In the genomic region with DNA sequence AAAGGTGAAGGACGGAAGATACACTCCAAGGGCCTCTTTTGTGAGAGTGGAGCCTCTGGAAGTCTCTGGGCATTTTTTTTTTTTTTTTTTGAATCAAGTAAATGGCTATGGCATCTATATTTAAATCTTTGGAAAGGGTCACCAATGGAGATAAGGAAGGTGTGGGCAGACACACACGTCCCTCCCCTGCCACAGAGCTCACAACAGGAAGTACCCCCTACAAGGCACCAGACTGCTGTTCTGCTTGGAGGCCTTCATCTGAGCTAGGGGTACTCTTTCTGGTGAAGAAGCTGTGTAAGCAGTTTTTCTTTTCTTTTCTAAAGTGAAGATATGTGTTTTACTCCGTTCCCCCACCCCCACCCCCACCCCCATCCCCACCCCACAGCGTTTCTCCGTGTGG, we compare ENCODE assay signal across 13 mouse cellular contexts. TPM values are rescaled to one million over a fixed set of nuclear protein-coding genes. Genes with fewer than 3 reads are reported as not detected.
DNase-seq lines count a peak whose midpoint lies in the region; ATAC-seq lines count a peak whose summit lies in the region.
"Had no signal": no experiment of that assay in that cellular context is flagged by ENCODE, and none has a peak within 500 bp of the region (broad histone marks: within the 10 kb centered on the region; RNA-seq: fewer than 3 reads in every experiment).

No protein-coding gene starts in this region.

- no peak for DNase-seq in hindbrain, embryonic 11.5 days (ENCODE audit: low spot score)
- DNase-seq in midbrain, embryonic 14.5 days: no peak
- DNase-seq in left cerebral cortex, postnatal 36 days (ENCODE audit: low spot score in 2 of 2): no peak

- H3K4me3 ChIP-seq in hindbrain, embryonic 11.5 days (ENCODE audit: low read depth, low read length): no peak overlapping the region
- no peak overlapping the region for H3K4me3 ChIP-seq in hindbrain, embryonic 13.5 days
- H3K4me3 ChIP-seq in neural tube, embryonic 13.5 days: no peak overlapping the region
- no peak overlapping the region for H3K4me3 ChIP-seq in neural tube, embryonic 15.5 days (replicated peaks)
- no peak overlapping the region for H3K4me3 ChIP-seq in hindbrain, embryonic 15.5 days
- H3K4me3 ChIP-seq in midbrain, embryonic 14.5 days (replicated peaks; ENCODE audit: low read depth, low read length): no peak overlapping the region

- no peaks in the 10 kb centered on the region for H3K27me3 ChIP-seq in hindbrain, embryonic 11.5 days (ENCODE audit: control insufficient read depth, insufficient read depth, low read length)
- no peaks in the 10 kb centered on the region for H3K27me3 ChIP-seq in hindbrain, embryonic 13.5 days
- H3K27me3 ChIP-seq in neural tube, embryonic 13.5 days: no peaks in the 10 kb centered on the region
- H3K27me3 ChIP-seq in neural tube, embryonic 15.5 days (replicated peaks): no peaks in the 10 kb centered on the region
- H3K27me3 ChIP-seq in hindbrain, embryonic 15.5 days: no peaks in the 10 kb centered on the region
- no peaks in the 10 kb centered on the region for H3K27me3 ChIP-seq in midbrain, embryonic 14.5 days (ENCODE audit: control insufficient read depth, insufficient read depth, low read length)
- H3K27me3 ChIP-seq: megakaryocyte, embryonic 14.5 days had no signal

- no peaks in the 10 kb centered on the region for H3K4me1 ChIP-seq in hindbrain, embryonic 11.5 days (replicated peaks; ENCODE audit: control insufficient read depth, insufficient read depth, low read length)
- H3K4me1 ChIP-seq in hindbrain, embryonic 13.5 days (replicated peaks): no peaks in the 10 kb centered on the region
- H3K4me1 ChIP-seq in neural tube, embryonic 13.5 days (replicated peaks): peaks cover 6% of the 10 kb centered on the region; the same call in 1 of the 2 replicates
- H3K4me1 ChIP-seq in neural tube, embryonic 15.5 days: peaks cover 6% of the 10 kb centered on the region; the same call in 1 of the 2 replicates
- peaks cover 5% of the 10 kb centered on the region for H3K4me1 ChIP-seq in hindbrain, embryonic 15.5 days (replicated peaks)
- H3K4me1 ChIP-seq in midbrain, embryonic 14.5 days (ENCODE audit: control insufficient read depth, insufficient read depth, low read length): no peaks in the 10 kb centered on the region

- H3K27ac ChIP-seq in hindbrain, embryonic 11.5 days (ENCODE audit: low read depth, low read length): no peak overlapping the region
- H3K27ac ChIP-seq in hindbrain, embryonic 13.5 days: no peak overlapping the region
- no peak overlapping the region for H3K27ac ChIP-seq in neural tube, embryonic 13.5 days (replicated peaks)
- no peak overlapping the region for H3K27ac ChIP-seq in neural tube, embryonic 15.5 days (replicated peaks)
- H3K27ac ChIP-seq in hindbrain, embryonic 15.5 days (replicated peaks): no peak overlapping the region
- H3K27ac ChIP-seq in midbrain, embryonic 14.5 days (replicated peaks; ENCODE audit: low read depth, low read length): no peak overlapping the region

- no peaks in the 10 kb centered on the region for H3K9me3 ChIP-seq in hindbrain, embryonic 11.5 days (ENCODE audit: control insufficient read depth, low read length)
- H3K9me3 ChIP-seq in hindbrain, embryonic 13.5 days: no peaks in the 10 kb centered on the region
- no peaks in the 10 kb centered on the region for H3K9me3 ChIP-seq in neural tube, embryonic 13.5 days
- H3K9me3 ChIP-seq in neural tube, embryonic 15.5 days (replicated peaks): no peaks in the 10 kb centered on the region
- H3K9me3 ChIP-seq in hindbrain, embryonic 15.5 days: no peaks in the 10 kb centered on the region
- H3K9me3 ChIP-seq in midbrain, embryonic 14.5 days (ENCODE audit: control insufficient read depth, low read length): no peaks in the 10 kb centered on the region
- H3K9me3 ChIP-seq: megakaryocyte, embryonic 14.5 days had no signal

- no peaks in the 10 kb centered on the region for H3K36me3 ChIP-seq in hindbrain, embryonic 11.5 days (ENCODE audit: control insufficient read depth, insufficient read depth, low read length)
- no peaks in the 10 kb centered on the region for H3K36me3 ChIP-seq in hindbrain, embryonic 13.5 days
- no peaks in the 10 kb centered on the region for H3K36me3 ChIP-seq in neural tube, embryonic 13.5 days
- H3K36me3 ChIP-seq in neural tube, embryonic 15.5 days: no peaks in the 10 kb centered on the region
- no peaks in the 10 kb centered on the region for H3K36me3 ChIP-seq in hindbrain, embryonic 15.5 days
- no peaks in the 10 kb centered on the region for H3K36me3 ChIP-seq in midbrain, embryonic 14.5 days (ENCODE audit: control insufficient read depth, insufficient read depth, low read length)

- intact Hi-C loops in left cerebral cortex, postnatal 36 days (cut with DNase I): loop anchor here (5.0 kb wide), 2 partner anchors 70 to 950 kb away; a partner anchor contains a TSS

- peak; percentile 30; the same call in 1 of the 2 replicates for ATAC-seq in hindbrain, embryonic 11.5 days (ENCODE audit: low FRiP score)
- no peak for ATAC-seq in hindbrain, embryonic 13.5 days (ENCODE audit: low FRiP score)
- ATAC-seq in neural tube, embryonic 13.5 days (ENCODE audit: low read depth): no peak
- ATAC-seq in neural tube, embryonic 15.5 days (ENCODE audit: low FRiP score): no peak
- ATAC-seq in hindbrain, embryonic 15.5 days (ENCODE audit: low FRiP score, low read depth): no peak
- no peak for ATAC-seq in midbrain, embryonic 14.5 days (ENCODE audit: low FRiP score, low TSS enrichment)

- no peak overlapping the region for H3K4me2 ChIP-seq in hindbrain, embryonic 11.5 days (replicated peaks; ENCODE audit: low read depth, low read length)
- H3K4me2 ChIP-seq in hindbrain, embryonic 13.5 days: no peak overlapping the region
- H3K4me2 ChIP-seq in neural tube, embryonic 13.5 days: peak overlapping the region; percentile 45; the same call in 1 of the 2 replicates
- H3K4me2 ChIP-seq in neural tube, embryonic 15.5 days: no peak overlapping the region
- peak overlapping the region; percentile 50; the same call in 1 of the 2 replicates for H3K4me2 ChIP-seq in hindbrain, embryonic 15.5 days
- peak overlapping the region; percentile 41; the same call in 1 of the 2 replicates for H3K4me2 ChIP-seq in midbrain, embryonic 14.5 days (ENCODE audit: low read length)

- H3K9ac ChIP-seq in hindbrain, embryonic 11.5 days (ENCODE audit: low read depth, low read length): no peak overlapping the region
- no peak overlapping the region for H3K9ac ChIP-seq in hindbrain, embryonic 13.5 days
- peak overlapping the region; percentile 52; the same call in 1 of the 2 replicates for H3K9ac ChIP-seq in neural tube, embryonic 13.5 days
- no peak overlapping the region for H3K9ac ChIP-seq in neural tube, embryonic 15.5 days (replicated peaks)
- H3K9ac ChIP-seq in hindbrain, embryonic 15.5 days: no peak overlapping the region
- H3K9ac ChIP-seq in midbrain, embryonic 14.5 days (replicated peaks; ENCODE audit: low read length): no peak overlapping the region

- 41% methylated on average over 5 of the region's 5 CpGs for WGBS in hindbrain, embryonic 11.5 days
- 43% methylated on average over 5 of the region's 5 CpGs for WGBS in hindbrain, embryonic 13.5 days
- 58% methylated on average over 5 of the region's 5 CpGs for WGBS in neural tube, embryonic 13.5 days
- WGBS in neural tube, embryonic 15.5 days: 60% methylated on average over 5 of the region's 5 CpGs
- 48% methylated on average over 5 of the region's 5 CpGs for WGBS in hindbrain, embryonic 15.5 days
- WGBS in midbrain, embryonic 14.5 days: 48% methylated on average over 5 of the region's 5 CpGs

RNA-seq across cellular contexts. Expression of a gene that starts 11.9 kb away (rescaled TPM):
- not detected in 2 replicates for polyA plus RNA-seq in hindbrain, embryonic 11.5 days (2014; fragmentation: Nextera tagmentation; extraction: Ambion mirVana)
- polyA plus RNA-seq in hindbrain, embryonic 13.5 days (2015; fragmentation: Nextera tagmentation; extraction: Ambion mirVana): not detected in 2 replicates
- not detected in 2 replicates for polyA plus RNA-seq in neural tube, embryonic 13.5 days (2015; fragmentation: Nextera tagmentation; extraction: Ambion mirVana)
- not detected in 2 replicates for polyA plus RNA-seq in neural tube, embryonic 15.5 days (2015; fragmentation: Nextera tagmentation; extraction: Ambion mirVana)
- polyA plus RNA-seq in hindbrain, embryonic 15.5 days (2015; fragmentation: Nextera tagmentation; extraction: Ambion mirVana): not detected in 2 replicates
- polyA plus RNA-seq in midbrain, embryonic 14.5 days (2014; fragmentation: Nextera tagmentation; extraction: Ambion mirVana): not detected in 2 replicates
- total RNA-seq in left cerebral cortex, postnatal 36 days (2021): not detected
- total RNA-seq: ES-E14; hematopoietic stem cell, adult 5-6 weeks; layer of hippocampus, adult 8-10 months; left cerebral cortex, postnatal 25 days had no signal
- polyA plus RNA-seq: small intestine, adult 2 months had no signal

RNA-seq across cellular contexts. Expression of a gene that starts 46.0 kb away (rescaled TPM):
- polyA plus RNA-seq in hindbrain, embryonic 11.5 days (2014; fragmentation: Nextera tagmentation; extraction: Ambion mirVana): 0.22 and 0.38 TPM in 2 replicates
- polyA plus RNA-seq in hindbrain, embryonic 13.5 days (2015; fragmentation: Nextera tagmentation; extraction: Ambion mirVana): 0.44 and 0.79 TPM in 2 replicates
- polyA plus RNA-seq in neural tube, embryonic 13.5 days (2015; fragmentation: Nextera tagmentation; extraction: Ambion mirVana): 0.55 and 1.2 TPM in 2 replicates
- polyA plus RNA-seq in neural tube, embryonic 15.5 days (2015; fragmentation: Nextera tagmentation; extraction: Ambion mirVana): 2.1 and 2.3 TPM in 2 replicates
- 0.80 and 0.83 TPM in 2 replicates for polyA plus RNA-seq in hindbrain, embryonic 15.5 days (2015; fragmentation: Nextera tagmentation; extraction: Ambion mirVana)
- 0.18 and 0.46 TPM in 2 replicates for polyA plus RNA-seq in midbrain, embryonic 14.5 days (2014; fragmentation: Nextera tagmentation; extraction: Ambion mirVana)
- total RNA-seq in left cerebral cortex, postnatal 36 days (2021): 1 to 10 TPM; 6.9 to 9.3 TPM
- total RNA-seq: hematopoietic stem cell, adult 5-6 weeks had no signal

Comparison
In these comparisons a context has a peak if more than half of its experiments do, and no peak if none do; other contexts are left out.
1. H3K4me2 ChIP-seq: peak in neural tube, embryonic 13.5 days (single experiment), hindbrain, embryonic 15.5 days (single experiment) and midbrain, embryonic 14.5 days (single experiment); none in hindbrain, embryonic 11.5 days (single experiment), hindbrain, embryonic 13.5 days (single experiment) and neural tube, embryonic 15.5 days (single experiment).